Mouse (Mus musculus): ENCODE results near the gene Gm10181.
"Not testable (repeated sequence)": the region's sequence is repeated elsewhere in the genome, so short reads cannot be mapped to it uniquely, and the experiment has no call there.

The Gm10181 gene

DNA sequence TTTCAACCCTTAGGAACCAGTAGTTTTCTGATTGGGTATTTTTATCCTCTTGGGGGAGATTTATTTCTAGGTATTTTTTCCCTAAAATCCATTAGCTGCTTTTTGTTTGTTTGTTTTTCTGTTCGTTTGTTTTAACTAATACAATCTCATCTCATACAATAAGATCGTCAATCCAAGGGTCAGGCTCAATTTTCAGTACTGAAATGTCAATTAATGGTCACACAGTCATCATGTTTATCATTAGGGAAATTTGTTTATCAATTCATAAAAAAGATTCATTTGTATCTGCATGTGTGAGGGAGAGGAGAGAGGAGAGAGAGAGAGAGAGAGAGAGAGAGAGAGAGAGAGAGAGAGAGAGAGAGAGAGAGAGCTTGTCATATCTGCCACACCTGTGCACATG lies at the start of gene Gm10181:
TSS of gene Gm10181 (plus strand) at position 301 of the 400 bp plus-strand sequence.
- DNase-seq: no peak

DNA sequence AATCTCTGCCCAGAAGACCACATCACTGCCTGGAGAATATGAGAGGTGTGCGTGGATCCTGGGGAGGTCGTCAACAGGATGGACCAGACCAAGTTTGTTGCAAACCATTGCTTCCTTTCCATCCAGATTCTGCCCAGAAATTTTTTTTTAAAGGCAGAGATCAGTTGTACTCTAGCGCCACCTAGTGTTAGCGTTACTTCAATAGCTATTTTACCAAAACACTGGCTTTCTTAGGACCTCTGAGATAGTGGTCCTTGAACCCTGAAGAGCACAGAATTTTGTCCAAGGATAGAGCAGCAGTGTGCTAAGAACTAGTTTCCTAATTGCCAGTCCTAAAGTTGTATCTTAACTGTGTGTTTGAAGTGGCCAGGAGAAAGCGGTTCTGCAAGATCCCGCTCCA lies 47.6 kb upstream of the Gm10181 start:
- peak; percentile 11 to 43 for DNase-seq

DNA sequence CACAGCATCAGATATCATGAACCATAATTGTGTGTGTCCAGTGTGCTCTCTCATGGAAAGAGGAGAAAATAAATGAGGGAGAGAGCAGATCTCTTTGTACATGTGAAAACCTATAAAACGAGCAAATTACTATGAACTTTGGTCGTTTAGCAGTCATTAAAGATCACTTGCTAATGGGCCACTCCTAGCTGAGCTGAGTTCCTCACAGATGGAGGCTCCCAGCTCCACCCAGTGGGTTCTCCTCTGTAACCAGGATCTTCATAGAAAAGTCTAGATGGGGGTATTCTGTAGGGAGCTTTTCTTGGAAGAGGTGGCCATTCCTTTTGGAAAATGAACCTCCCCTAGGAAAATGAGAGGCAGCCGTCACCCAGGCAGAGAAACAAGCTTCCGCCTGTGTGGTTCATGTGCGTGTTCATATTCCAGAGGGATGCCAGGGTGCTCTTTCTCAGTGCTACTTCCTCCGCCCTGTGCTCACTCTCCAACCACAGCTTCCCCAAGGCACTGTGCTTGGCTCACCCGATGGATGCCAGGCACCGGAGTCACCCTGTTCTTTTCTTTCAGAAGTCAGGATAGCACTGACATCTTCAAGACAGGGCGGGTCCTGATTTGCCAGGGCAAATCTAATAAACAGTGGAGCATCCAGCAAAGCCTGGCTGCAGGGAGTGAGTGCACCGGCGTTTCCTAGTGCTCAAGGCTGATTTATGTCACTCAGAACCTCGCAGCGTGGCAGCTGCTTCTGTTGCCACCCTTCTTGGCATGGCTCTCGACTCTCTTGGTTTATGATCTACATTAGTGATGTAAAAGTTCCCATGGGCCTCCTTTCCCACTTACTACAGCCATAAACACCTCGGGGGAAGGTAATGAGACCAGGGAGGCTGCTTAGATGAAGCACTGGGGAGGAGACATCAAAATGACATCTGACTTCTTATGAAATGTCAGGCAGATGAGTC lies 46.8 kb upstream of the Gm10181 start:
- no peak for DNase-seq

DNA sequence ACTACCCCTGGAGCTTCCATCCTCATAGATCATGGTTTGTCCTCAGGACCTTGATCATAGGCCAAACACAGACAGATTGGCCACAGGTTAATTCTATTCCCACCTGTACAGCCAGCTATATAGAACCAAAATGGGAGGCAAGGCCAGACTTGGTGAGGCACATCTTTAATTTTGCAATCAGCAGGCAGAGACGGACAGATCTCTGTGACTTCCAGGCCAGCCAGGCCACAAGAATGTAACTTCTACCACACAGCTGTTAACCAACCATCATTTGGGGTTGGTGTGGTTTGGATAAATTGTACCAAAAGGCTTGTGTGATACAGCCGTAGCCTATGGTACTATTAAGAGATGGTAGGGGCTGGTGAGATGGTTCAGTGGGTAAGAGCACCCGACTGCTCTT lies 44.9 kb upstream of the Gm10181 start:
- DNase-seq: no peak

DNA sequence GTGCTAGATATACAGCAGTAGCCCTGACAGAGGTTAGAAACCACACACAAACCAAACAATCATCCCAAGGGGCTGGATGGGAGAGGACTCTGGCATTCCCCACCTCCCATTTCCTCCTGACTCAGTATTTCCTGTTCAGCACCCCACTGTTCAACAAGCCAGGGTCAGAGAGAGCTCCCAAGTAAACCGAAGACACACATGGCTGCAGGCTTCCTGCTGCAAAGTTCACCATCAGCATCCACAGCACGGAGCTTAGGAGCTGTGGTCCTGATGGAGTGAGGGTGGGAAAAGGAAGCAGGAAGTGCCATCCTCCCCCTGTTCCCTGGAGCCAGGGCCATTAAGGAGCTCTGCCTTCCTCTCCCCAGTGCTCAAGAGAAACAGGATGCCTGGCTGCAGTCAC lies 40.9 kb upstream of the Gm10181 start:
- no peak for DNase-seq

DNA sequence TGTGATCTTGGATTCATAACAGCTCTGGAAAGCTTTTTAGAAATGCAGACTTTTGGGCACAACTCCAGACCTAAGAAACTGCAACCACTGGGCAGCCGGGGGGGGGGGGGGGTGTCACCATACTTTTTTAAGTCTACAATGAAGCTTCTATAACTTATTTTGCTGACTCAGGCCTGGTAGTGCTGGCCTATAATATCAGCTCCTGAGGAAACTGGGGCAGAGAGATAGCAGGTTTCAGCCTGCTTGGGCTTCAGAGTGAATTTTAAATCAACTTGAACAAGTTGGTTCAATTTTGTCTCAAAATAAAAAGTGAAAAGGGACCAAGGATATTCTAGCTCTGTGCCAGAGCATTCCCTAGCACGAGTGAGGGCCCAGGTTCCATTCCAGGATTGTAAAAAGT lies 40.3 kb upstream of the Gm10181 start:
- DNase-seq: no peak

DNA sequence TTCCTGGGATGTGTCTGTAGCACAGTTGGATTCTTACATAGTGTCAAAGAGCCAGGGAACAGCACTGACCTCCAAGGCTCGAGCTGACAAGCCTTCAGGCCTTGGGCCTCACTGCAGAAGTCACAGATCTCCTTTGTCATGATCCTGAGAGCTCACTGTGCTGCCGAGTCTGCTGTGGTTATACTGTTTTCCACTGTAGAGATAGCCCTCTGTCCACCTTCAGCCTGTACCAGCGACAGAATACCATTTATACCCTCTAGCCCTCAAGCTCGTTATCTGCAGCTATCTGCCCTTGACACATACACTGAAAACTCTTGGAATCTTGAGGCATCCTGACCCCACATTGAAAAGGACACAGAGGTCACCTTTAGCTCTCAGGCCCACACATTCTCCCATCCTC lies 37.3 kb upstream of the Gm10181 start:
- no peak for DNase-seq

DNA sequence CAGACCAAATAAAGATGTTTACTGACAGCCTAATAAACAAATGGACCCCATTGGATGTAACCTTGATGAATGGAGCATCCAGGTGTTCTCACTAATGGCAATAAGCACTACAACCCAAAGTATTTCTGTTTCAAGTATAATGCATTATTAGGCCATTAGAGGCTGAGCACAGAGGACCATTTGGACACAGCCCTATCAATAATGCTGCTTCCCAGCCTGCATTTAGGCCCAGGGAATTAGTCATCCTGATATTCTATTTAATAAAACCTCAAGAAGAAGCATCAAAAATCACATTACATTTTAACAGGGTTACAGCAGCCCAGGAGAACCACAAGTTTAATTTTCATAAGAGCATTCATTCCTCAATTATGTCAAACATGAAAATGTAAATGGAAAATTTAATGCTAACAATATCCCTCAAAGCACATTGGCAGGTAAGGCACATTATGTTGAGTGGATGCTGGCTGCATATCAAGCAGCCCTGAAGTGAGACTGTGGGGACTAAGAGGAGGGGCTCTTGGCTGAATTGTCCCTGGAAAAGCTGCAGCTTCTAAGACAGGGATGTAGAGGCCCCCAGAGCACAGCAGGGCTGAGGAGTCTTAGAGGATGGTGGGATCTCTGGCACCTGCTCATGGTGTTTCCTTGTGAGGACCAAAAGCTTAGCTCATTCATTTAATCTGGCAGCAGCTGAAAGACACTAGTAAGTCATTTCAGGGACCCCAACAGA lies 33.4 kb upstream of the Gm10181 start:
- no peak for DNase-seq

DNA sequence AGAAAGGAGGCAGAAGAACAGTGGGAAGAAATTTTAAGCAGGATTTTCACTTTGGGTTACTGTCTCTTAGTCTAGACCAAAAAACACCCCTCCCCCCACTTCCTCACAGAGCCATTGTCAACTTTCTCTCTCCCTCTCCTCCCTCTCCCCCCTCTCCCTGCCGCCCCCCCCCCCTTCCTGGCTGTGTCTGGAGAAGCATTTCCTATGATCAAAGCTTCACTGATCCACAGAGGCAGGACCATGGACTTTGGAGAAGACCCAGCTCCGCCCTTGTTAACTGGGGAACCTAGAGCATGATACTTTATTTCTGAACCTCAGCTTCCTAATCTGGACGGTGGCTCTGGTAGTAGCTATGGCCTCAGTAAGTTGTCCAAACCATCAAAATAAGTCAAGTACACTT lies 30.5 kb upstream of the Gm10181 start:
- DNase-seq: no peak

DNA sequence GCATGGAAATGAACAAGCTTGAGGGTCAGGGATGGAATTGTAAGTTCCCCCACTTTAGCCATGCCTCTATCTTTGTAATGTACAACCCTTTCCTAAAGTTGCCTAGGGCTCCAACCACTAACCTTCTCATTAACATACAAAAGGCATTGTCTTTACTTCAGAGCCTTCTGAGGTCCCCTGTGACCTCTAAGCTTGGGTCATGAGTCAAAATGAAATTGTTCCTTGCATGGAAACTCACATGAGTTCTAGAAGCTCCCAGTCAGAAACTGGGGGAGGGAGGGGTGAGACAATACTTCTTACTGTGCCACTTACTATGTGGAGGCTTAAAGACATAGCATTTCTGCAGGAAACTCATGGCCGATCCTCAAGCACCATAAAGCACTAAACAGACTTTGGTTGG lies 16.6 kb upstream of the Gm10181 start:
- DNase-seq: no peak

DNA sequence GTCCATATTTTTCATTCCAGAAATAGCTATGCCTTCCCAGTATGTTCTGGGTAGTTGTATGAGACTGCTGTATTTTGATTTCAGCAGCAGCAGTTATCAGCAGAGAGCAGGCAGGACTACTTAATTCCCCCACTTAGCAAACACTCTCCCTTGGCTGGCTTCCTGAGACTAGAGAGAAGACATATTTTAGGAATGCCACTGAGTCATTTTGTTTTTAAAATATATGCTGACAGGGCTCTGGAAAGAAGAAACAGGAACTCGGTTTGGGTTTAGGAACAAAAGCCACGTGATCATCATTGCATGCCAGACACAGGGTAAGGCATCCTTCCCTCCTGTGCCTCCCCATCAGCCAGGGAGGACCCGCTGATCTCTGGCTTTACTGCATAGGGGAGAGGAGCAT lies 13.2 kb upstream of the Gm10181 start:
- DNase-seq: no peak

DNA sequence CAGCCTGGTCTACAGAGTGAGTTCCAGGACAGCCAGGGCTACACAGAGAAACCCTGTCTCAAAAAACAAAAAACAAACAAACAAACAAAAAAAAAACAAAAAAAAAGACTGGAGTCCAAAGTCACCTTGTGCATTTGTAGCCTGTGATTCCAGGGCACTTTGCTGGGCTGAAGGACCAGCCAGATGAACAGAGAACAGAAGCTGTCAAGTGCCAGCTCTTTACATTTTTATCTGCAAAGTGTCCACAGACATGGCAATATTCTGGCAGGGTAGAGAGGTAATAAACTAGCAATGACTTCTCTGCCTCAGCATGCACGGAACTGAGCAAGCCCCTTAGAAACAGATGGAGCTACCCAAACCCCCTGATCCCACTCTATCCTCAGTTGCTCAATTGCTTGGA lies 12.7 kb upstream of the Gm10181 start:
- no peak for DNase-seq

DNA sequence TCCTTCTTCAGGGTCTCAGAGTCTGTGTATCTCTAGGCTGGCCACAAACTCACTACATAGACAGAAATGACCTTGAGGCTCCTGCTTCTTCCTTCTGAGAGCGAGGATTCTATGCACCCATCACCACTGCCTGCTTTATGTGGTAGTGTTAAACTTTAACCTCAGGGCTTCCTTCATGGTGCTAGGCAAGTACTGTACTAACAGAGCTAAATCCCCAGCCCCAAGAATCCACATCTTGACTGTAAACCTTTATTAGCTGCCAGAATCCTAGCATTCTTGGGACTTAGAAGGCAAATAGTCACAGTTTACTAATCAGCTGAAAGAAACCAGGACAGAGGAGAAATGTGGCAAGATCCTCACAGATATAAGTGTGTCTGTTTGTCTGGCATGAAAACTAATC lies 1.6 kb downstream of the Gm10181 start:
- DNase-seq: no peak

DNA sequence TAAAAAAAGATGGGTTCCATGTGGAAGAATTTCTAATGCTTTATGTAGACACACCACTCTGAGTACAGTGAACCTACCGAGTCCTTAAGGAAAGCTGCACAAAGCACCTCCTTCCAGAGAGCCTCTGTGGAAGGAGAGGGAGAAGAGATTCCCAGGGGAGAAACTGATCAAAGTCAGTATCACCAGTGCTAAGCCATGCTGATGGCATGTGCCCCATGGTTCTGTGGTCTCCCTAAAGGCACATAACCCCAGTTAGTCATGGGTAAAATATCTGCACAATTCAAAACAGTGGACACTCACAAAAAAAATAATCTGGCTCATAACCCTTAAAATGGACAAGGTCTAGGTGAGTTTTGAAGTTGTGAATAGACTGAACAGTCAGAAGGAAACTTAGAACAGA lies 13.7 kb downstream of the Gm10181 start:
- no peak for DNase-seq

DNA sequence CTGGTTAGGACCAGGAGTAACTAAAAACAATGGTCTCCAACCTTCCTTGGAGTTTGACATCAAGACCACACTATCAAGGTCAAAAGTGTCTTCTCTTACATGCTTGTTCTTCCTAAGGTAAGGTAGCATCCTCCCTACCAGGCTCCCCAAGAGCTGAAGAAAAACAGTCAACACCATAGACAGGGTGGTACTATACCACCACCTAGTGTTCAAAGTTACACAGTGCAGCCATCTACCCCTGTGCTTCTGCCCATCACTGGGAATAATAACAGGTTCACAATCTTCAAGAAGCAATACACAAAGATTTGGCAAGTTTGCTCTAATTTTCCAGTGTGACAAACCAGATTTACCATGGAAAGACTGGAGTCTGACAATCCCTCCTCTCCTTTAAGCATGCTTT lies 15.4 kb downstream of the Gm10181 start:
- peak; percentile 38 to 42 for DNase-seq

DNA sequence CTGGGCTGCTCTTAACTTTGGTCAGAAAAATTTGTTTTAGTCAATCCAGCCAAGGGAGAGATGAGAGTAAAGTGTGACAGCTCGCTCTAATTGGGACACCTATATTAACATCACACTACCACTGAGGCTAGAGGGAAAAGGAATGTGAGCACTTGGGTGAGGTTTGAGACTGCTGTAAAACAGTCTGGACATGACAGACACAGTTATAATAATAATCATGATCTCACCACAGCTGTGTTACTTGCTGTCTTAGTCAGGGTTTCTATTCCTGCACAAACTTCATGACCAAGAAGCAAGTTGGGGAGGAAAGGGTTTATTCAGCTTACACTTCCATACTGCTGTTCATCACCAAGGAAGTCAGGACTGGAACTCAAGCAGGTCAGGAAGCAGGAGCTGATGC lies 34.4 kb downstream of the Gm10181 start:
- not testable (repeated sequence) for DNase-seq

DNA sequence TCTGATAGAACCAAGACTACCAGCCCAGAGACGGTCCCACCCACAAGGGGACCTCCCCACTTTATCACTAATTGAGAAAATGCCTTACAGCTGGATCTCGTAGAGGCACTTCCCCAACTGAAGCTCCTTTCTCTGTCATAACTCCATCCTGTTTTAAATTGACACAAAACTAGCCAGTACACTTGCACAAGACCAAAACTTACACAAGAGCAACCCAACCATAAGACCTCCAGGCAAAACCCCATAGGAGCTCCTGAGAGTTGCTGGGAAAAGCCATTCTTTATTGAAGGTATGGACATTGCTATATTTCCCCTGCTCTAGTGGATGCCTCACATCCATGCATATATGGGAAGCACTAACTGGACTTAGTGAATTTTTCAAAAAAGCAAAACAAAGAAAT lies 34.8 kb downstream of the Gm10181 start:
- no peak for DNase-seq

DNA sequence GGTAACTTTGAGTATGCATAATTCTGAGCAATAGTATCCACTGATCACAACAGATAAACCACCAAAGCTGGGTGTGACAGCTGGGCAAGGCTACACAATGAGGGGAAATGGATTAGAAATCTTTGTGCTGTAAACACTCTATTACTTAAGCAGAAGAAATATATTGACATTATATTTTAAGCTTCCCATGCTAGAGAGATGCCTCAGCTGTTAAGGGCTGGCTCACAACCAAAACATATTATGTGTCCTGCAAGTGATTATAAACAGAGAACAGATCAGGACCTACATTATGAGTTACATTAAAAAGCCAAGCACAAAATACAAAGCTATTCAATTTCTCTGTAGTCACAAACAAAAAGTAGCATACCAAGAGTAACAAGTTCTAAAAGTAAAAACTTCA lies 43.0 kb downstream of the Gm10181 start:
- no peak for DNase-seq

DNA sequence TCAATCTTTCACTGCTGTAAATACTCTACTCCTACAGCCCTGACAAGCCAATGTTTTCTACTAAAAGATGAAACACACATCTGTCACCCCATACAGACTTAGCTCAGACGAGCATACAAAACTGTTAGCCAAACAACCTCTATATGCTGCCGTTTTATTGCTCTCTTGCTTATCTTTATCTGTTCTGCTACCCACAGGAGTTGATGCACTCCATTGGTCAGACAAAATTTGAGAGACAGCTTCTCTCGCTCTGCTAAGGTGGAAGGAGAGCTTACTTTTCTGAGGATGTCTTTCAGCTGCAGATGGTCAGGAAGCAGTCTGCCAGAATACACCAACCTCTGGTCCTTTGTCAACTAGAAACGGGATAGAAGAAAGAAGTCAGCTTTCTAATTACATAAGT lies 43.7 kb downstream of the Gm10181 start:
- no peak for DNase-seq

DNA sequence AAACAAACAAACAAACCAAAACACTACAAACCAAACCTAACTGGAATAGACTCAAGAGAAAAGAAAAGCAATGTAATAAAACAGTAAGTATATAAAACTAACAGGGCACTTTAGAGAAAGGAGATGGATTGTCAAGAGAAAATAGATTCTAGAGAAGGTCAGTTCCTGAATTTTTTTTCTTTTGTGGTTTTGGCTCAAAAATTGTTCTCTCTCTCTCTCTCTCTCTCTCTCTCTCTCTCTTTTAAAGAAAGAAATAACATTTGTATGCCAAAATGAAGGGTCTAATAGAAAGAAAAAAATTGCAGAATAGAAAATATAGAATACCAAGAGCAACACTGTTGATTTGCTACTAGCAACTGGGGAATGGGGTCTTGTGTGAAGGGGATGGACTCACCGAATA lies 49.7 kb downstream of the Gm10181 start:
- no peak for DNase-seq

Data from cerebellum, adult 18-20 months (tissue).